Mouse (Mus musculus): ENCODE measurements around the gene Txnrd2. TPM values are rescaled to one million over a fixed set of nuclear protein-coding genes. Genes with fewer than 3 reads are reported as not detected.

The Txnrd2 gene
- polyA plus RNA-seq, 1 experiment from 2014 or later: 20.4 TPM

DNA sequence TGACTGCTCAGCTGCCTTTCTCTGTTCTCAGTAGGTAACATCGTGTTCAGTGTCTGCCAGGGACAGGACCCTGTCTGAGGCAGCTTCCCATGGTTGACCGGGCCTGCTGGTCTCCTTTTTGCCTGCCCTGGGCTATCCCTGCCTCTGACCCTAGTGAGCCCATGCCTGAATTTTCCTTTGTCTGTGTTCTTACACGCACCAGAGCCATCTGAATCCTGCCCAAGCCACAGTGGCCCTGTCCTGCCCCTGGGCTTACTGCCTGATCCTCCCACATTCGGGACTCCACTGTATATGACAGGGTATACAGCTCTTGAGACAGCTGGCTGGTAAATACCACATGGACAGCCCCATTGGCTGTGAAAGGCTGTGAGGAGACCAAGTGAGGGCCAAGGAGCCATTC is 16.4 kb upstream of the Txnrd2 start:
- no peaks in the 10 kb centered on the region for H3K9me3 ChIP-seq (ENCODE audit: control insufficient read depth, low read length)
- no peaks in the 10 kb centered on the region for H3K4me1 ChIP-seq (ENCODE audit: control insufficient read depth, insufficient read depth, low read length)
- H3K9ac ChIP-seq (ENCODE audit: low read length): no peak overlapping the region
- 71% methylated on average over 4 of the region's 4 CpGs for WGBS
- peaks cover 11% of the 10 kb centered on the region for H3K36me3 ChIP-seq (ENCODE audit: control insufficient read depth, insufficient read depth, low read length)
- no peaks in the 10 kb centered on the region for H3K27me3 ChIP-seq (ENCODE audit: control insufficient read depth, insufficient read depth, low read length)
- DNase-seq (ENCODE audit: low spot score) (no peak), ATAC-seq (ENCODE audit: insufficient read depth, low FRiP score, low TSS enrichment) (no peak)
- H3K27ac ChIP-seq (ENCODE audit: low read depth, low read length): no peak overlapping the region
- H3K4me2 ChIP-seq (ENCODE audit: low read depth): no peak overlapping the region
- H3K4me3 ChIP-seq (ENCODE audit: low read depth, low read length): no peak overlapping the region

DNA sequence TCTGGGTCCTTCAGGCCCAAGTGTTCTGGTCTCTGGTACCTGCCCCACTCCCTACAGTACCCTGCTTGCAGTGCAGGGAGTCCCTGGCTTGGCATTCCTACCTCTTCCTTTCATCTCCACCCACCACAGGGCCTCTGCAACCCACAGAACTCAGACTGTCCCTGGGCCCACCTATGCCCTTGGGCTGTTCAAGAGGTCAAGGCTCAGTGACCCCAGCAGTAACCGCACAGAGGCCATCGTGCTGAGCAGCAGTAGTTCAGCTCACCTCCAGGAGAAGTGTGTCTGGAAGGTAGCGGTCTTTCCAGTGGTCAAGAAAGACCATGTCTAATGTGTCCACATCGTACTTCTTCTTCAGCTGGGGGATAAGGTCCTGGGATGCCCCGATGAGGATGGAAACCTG is 15.8 kb upstream of the Txnrd2 start:
- no peaks in the 10 kb centered on the region for H3K9me3 ChIP-seq (ENCODE audit: control insufficient read depth, low read length)
- H3K4me3 ChIP-seq (ENCODE audit: low read depth, low read length): no peak overlapping the region
- no peaks in the 10 kb centered on the region for H3K4me1 ChIP-seq (ENCODE audit: control insufficient read depth, insufficient read depth, low read length)
- H3K9ac ChIP-seq (ENCODE audit: low read length): no peak overlapping the region
- H3K27ac ChIP-seq (ENCODE audit: low read depth, low read length): no peak overlapping the region
- peaks cover 5% of the 10 kb centered on the region; the same call in 1 of the 2 replicates for H3K36me3 ChIP-seq (ENCODE audit: control insufficient read depth, insufficient read depth, low read length)
- H3K27me3 ChIP-seq (ENCODE audit: control insufficient read depth, insufficient read depth, low read length): no peaks in the 10 kb centered on the region
- 90% methylated on average over 5 of the region's 5 CpGs for WGBS
- H3K4me2 ChIP-seq (ENCODE audit: low read depth): no peak overlapping the region
- DNase-seq (ENCODE audit: low spot score) (no peak), ATAC-seq (ENCODE audit: insufficient read depth, low FRiP score, low TSS enrichment) (no peak)

DNA sequence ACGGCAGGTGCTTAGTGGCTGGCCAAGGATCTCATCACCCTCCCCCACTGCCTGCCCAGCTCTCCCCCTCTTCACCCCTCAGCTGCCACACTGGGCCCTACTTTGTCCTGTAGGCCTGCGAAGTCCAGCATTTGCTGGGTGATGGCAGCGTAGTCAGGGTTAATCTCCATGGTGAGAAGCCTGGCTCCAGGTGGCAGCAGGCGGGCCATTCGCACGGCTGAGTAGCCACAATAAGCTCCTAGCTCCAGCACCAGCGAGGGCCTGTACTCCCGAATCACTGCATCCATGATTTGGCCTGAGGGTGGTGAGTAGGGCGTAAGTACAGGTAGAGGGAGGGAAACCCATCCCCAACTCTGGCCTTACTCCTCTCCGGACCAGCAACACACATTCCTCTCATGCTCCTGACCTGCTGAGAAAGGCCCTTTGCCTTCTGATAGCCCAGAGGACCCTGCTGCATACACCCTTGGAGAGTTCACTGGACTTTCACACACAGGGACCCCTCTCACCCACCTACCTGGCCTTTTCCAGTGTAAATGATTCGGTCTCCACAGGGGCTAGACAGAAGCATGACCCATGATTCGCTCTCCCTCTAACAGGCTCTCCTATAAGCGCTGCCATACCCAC is 15.0 kb upstream of the Txnrd2 start:
- 84% methylated on average over 13 of the region's 13 CpGs for WGBS
- no peak; the same call in 1 of the 2 replicates for ATAC-seq (ENCODE audit: insufficient read depth, low FRiP score, low TSS enrichment)
- H3K4me1 ChIP-seq (ENCODE audit: control insufficient read depth, insufficient read depth, low read length): no peaks in the 10 kb centered on the region
- no peak overlapping the region for H3K4me3 ChIP-seq (ENCODE audit: low read depth, low read length)
- no peak overlapping the region for H3K9ac ChIP-seq (ENCODE audit: low read length)
- 0 out of 2 replicates have a peak, but pooled peaks cover 4% of the 10 kb centered on the region for H3K36me3 ChIP-seq (ENCODE audit: control insufficient read depth, insufficient read depth, low read length)
- no peaks in the 10 kb centered on the region for H3K9me3 ChIP-seq (ENCODE audit: control insufficient read depth, low read length)
- DNase-seq (ENCODE audit: low spot score): no peak
- H3K27me3 ChIP-seq (ENCODE audit: control insufficient read depth, insufficient read depth, low read length): no peaks in the 10 kb centered on the region
- no peak overlapping the region for H3K27ac ChIP-seq (ENCODE audit: low read depth, low read length)
- H3K4me2 ChIP-seq (ENCODE audit: low read depth): no peak overlapping the region

DNA sequence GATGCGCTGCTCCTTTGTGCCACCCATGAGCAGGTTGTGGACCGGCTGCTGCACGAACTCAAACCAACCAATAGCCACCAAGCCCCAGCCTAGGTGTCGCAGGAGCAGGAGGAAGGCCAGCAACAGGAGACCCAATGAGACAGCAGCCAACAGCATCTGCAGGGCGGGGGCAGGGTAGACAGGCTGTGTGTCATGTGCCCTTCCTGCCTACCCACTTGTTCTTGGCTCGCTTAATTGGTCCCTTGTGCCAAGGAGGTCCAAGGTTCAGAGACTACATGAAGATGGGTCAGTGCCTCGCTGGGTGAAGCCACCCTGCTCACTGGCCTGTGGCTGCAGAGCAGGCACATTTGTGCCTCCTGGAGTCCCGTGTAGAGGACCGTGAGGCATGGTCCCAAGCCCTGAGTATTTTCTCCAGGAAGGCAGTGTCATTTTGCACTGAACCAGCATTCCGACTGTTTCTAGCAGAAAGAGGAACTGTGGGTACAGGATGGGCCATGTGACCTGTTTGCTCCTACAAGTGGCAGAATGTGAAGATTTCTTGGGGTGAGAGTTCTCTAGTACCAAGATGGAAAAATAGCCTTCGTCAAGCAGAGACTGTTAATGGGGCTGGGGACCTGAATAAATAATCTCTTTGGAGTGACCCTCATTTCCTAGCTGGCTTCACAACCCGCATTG is 14.2 kb upstream of the Txnrd2 start:
- Histone ChIP-seq H3K27me3 (ENCODE audit: control insufficient read depth, insufficient read depth, low read length) (no peaks in the 10 kb centered on the region), H3K36me3 (ENCODE audit: control insufficient read depth, insufficient read depth, low read length) (0 out of 2 replicates have a peak, but pooled peaks cover 4% of the 10 kb centered on the region), H3K4me2 (ENCODE audit: low read depth) (no peak overlapping the region), H3K4me1 (ENCODE audit: control insufficient read depth, insufficient read depth, low read length) (no peaks in the 10 kb centered on the region), H3K9me3 (ENCODE audit: control insufficient read depth, low read length) (no peaks in the 10 kb centered on the region), H3K27ac (ENCODE audit: low read depth, low read length) (no peak overlapping the region), H3K9ac (ENCODE audit: low read length) (no peak overlapping the region), H3K4me3 (ENCODE audit: low read depth, low read length) (no peak overlapping the region)
- 87% methylated on average over 12 of the region's 12 CpGs for WGBS
- DNase-seq (ENCODE audit: low spot score) (no peak), ATAC-seq (ENCODE audit: insufficient read depth, low FRiP score, low TSS enrichment) (no peak)

GRCm38 (mm10) chr16:18413032-18413816 is 13.0 kb upstream of the Txnrd2 start:
- no peaks in the 10 kb centered on the region for H3K9me3 ChIP-seq (ENCODE audit: control insufficient read depth, low read length)
- no peak overlapping the region for H3K27ac ChIP-seq (ENCODE audit: low read depth, low read length)
- DNase-seq (ENCODE audit: low spot score) (no peak), ATAC-seq (ENCODE audit: insufficient read depth, low FRiP score, low TSS enrichment) (no peak)
- H3K27me3 ChIP-seq (ENCODE audit: control insufficient read depth, insufficient read depth, low read length): no peaks in the 10 kb centered on the region
- no peak overlapping the region for H3K4me3 ChIP-seq (ENCODE audit: low read depth, low read length)
- H3K4me1 ChIP-seq (ENCODE audit: control insufficient read depth, insufficient read depth, low read length): no peaks in the 10 kb centered on the region
- no peak overlapping the region for H3K9ac ChIP-seq (ENCODE audit: low read length)
- H3K36me3 ChIP-seq (ENCODE audit: control insufficient read depth, insufficient read depth, low read length): peaks cover 4% of the 10 kb centered on the region; the same call in 1 of the 2 replicates
- 84% methylated on average over 7 of the region's 7 CpGs for WGBS
- no peak overlapping the region for H3K4me2 ChIP-seq (ENCODE audit: low read depth)

- DNase-seq (ENCODE audit: low spot score) (no peak), ATAC-seq (ENCODE audit: insufficient read depth, low FRiP score, low TSS enrichment) (no peak)
- H3K9ac ChIP-seq (ENCODE audit: low read length): no peak overlapping the region
- H3K27ac ChIP-seq (ENCODE audit: low read depth, low read length): 0 out of 2 replicates have a peak overlapping the region, but pooled peaks have one; percentile 44
- no peaks in the 10 kb centered on the region for H3K27me3 ChIP-seq (ENCODE audit: control insufficient read depth, insufficient read depth, low read length)
- no peaks in the 10 kb centered on the region for H3K4me1 ChIP-seq (ENCODE audit: control insufficient read depth, insufficient read depth, low read length)
- H3K4me2 ChIP-seq (ENCODE audit: low read depth): no peak overlapping the region
- H3K9me3 ChIP-seq (ENCODE audit: control insufficient read depth, low read length): no peaks in the 10 kb centered on the region
- 68% methylated on average over 18 of the region's 18 CpGs for WGBS
- H3K36me3 ChIP-seq (ENCODE audit: control insufficient read depth, insufficient read depth, low read length): no peaks in the 10 kb centered on the region; the same call in 1 of the 2 replicates
- no peak overlapping the region for H3K4me3 ChIP-seq (ENCODE audit: low read depth, low read length)
Observed at GRCm38 (mm10) chr16:18416094-18416761, 10.0 kb upstream of the Txnrd2 start.

GRCm38 (mm10) chr16:18416837-18417236 is 9.3 kb upstream of the Txnrd2 start:
- Histone ChIP-seq H3K4me2 (ENCODE audit: low read depth) (no peak overlapping the region), H3K9me3 (ENCODE audit: control insufficient read depth, low read length) (no peaks in the 10 kb centered on the region), H3K27me3 (ENCODE audit: control insufficient read depth, insufficient read depth, low read length) (no peaks in the 10 kb centered on the region), H3K27ac (ENCODE audit: low read depth, low read length) (no peak overlapping the region), H3K4me1 (ENCODE audit: control insufficient read depth, insufficient read depth, low read length) (no peaks in the 10 kb centered on the region), H3K4me3 (ENCODE audit: low read depth, low read length) (no peak overlapping the region), H3K9ac (ENCODE audit: low read length) (no peak overlapping the region), H3K36me3 (ENCODE audit: control insufficient read depth, insufficient read depth, low read length) (no peaks in the 10 kb centered on the region; the same call in 1 of the 2 replicates)
- ATAC-seq (ENCODE audit: insufficient read depth, low FRiP score, low TSS enrichment) (no peak), DNase-seq (ENCODE audit: low spot score) (no peak)
- WGBS: 76% methylated on average over 3 of the region's 3 CpGs

DNA sequence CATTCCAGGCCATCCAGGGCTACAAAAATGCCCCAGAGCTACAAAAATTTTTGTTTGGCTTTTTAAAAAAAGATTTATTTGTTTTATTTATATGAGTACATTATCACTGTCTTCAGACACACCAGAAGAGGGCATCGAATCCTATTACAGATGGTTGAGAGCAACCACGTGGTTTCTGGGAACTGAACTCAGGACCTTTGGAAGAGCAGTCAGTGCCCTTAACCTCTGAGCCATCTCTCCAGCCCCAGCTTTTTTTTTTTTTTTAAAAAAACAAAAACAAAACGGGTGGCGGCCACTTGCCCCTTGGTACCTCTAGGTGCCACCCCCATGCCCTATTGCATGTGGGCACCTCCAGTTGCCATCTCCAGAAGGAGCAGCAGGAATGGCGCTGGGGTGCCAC is 8.7 kb upstream of the Txnrd2 start:
- no peaks in the 10 kb centered on the region for H3K27me3 ChIP-seq (ENCODE audit: control insufficient read depth, insufficient read depth, low read length)
- ATAC-seq (ENCODE audit: insufficient read depth, low FRiP score, low TSS enrichment) (no peak), DNase-seq (ENCODE audit: low spot score) (no peak)
- WGBS: 89% methylated on average over 5 of the region's 5 CpGs
- no peak overlapping the region for H3K4me3 ChIP-seq (ENCODE audit: low read depth, low read length)
- H3K9ac ChIP-seq (ENCODE audit: low read length): no peak overlapping the region
- no peaks in the 10 kb centered on the region for H3K4me1 ChIP-seq (ENCODE audit: control insufficient read depth, insufficient read depth, low read length)
- H3K36me3 ChIP-seq (ENCODE audit: control insufficient read depth, insufficient read depth, low read length): no peaks in the 10 kb centered on the region; the same call in 1 of the 2 replicates
- no peak overlapping the region for H3K4me2 ChIP-seq (ENCODE audit: low read depth)
- no peak overlapping the region for H3K27ac ChIP-seq (ENCODE audit: low read depth, low read length)
- H3K9me3 ChIP-seq (ENCODE audit: control insufficient read depth, low read length): no peaks in the 10 kb centered on the region

Measured in neural tube, embryonic 11.5 days (tissue).